Mouse (Mus musculus): ENCODE data around the gene Ctnna3. TPM values are rescaled to one million over a fixed set of nuclear protein-coding genes. Genes with fewer than 3 reads are reported as not detected.

Gene Ctnna3
- polyA plus RNA-seq, 1 experiment from 2014 or later: 0.03 TPM

DNA sequence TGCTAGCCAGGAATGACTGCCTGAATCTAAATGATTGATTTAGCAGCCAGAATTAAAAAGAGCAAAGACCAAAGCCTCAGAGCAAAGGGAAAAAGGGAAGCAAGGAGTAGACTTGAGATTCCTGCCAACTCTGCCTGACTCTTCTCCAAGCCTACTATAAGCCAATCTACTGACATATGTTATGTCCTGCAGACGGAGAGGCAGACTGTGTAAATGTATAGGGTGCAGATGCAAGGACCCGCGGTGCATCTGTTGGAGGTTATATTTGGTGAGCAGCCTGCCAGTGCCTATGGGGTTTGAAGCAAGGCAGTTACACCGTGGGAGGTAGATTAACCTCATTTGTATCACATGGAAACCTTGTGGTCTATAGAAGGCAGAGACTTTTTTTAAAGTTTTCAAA lies 409.1 kb downstream of the Ctnna3 start:
- H3K36me3 ChIP-seq (replicated peaks): no peaks in the 10 kb centered on the region
- no peak overlapping the region for H3K4me2 ChIP-seq
- no peak for ATAC-seq (ENCODE audit: insufficient read depth)
- no peak overlapping the region for H3K9ac ChIP-seq
- H3K4me1 ChIP-seq (replicated peaks): no peaks in the 10 kb centered on the region
- no peak overlapping the region for H3K4me3 ChIP-seq (replicated peaks)
- no peaks in the 10 kb centered on the region for H3K9me3 ChIP-seq (replicated peaks)
- no peak overlapping the region for H3K27ac ChIP-seq (replicated peaks)
- 67% methylated on average over 4 of the region's 4 CpGs for WGBS (ENCODE audit: insufficient replicate concordance)
- no peaks in the 10 kb centered on the region for H3K27me3 ChIP-seq

- Histone ChIP-seq H3K27me3 (no peaks in the 10 kb centered on the region), H3K9me3 (replicated peaks) (no peaks in the 10 kb centered on the region), H3K4me3 (replicated peaks) (no peak overlapping the region), H3K4me1 (replicated peaks) (no peaks in the 10 kb centered on the region), H3K27ac (replicated peaks) (no peak overlapping the region), H3K9ac (no peak overlapping the region), H3K4me2 (no peak overlapping the region), H3K36me3 (replicated peaks) (no peaks in the 10 kb centered on the region)
- no peak for ATAC-seq (ENCODE audit: insufficient read depth)
- 51% methylated on average over 4 of the region's 4 CpGs for WGBS (ENCODE audit: insufficient replicate concordance)
Observed at GRCm38 (mm10) chr10:63851946-63852345, 422.0 kb downstream of the Ctnna3 start.

DNA sequence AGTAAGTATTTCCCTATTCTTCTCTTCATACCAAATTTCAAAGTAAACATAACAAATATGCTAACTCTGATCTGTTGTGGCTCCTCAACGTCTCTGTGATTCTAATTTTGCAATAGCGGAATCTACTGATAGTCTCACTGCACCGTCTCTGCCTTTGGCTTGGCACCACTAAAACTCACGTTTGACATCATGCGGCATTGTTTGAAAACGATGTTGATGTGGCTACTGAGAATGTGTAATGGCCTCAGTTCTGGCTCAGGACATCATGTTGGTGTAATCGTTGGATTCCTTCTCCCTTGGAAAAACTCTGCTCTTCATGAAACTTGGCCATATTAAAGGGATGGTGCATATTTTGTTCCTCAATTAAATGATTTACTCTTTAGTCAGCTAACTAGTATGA lies 439.2 kb downstream of the Ctnna3 start:
- Histone ChIP-seq H3K4me1 (replicated peaks) (no peaks in the 10 kb centered on the region), H3K27ac (replicated peaks) (no peak overlapping the region), H3K36me3 (replicated peaks) (no peaks in the 10 kb centered on the region), H3K27me3 (no peaks in the 10 kb centered on the region), H3K9ac (no peak overlapping the region), H3K4me3 (replicated peaks) (no peak overlapping the region), H3K4me2 (no peak overlapping the region), H3K9me3 (replicated peaks) (no peaks in the 10 kb centered on the region)
- no peak for ATAC-seq (ENCODE audit: insufficient read depth)
- WGBS (ENCODE audit: insufficient replicate concordance): 70% methylated on average over 7 of the region's 7 CpGs

DNA sequence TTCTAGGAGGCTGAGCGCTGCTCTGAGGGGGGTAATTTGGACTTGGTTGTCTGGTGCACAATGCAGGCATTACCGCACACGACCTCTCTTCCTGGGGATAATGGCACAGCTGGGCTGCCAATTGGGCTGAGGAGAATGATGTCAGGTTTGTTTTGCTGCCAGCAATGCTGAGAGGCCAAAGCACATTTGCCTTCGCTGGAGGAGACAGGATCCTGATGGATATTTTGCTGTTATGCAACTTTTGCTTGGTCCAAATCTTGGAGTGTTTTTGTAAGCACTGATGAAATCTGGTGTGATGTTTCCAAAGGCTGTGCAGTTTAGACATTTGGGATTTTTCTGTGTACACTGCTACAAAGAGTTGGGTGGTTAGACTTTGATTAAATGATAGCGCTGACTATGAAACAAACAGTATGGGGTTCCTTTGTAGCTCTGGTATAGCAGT lies 450.6 kb downstream of the Ctnna3 start:
- Histone ChIP-seq H3K36me3 (replicated peaks) (no peaks in the 10 kb centered on the region), H3K4me1 (replicated peaks) (no peaks in the 10 kb centered on the region), H3K4me2 (no peak overlapping the region), H3K9ac (no peak overlapping the region), H3K27ac (replicated peaks) (no peak overlapping the region), H3K27me3 (no peaks in the 10 kb centered on the region), H3K4me3 (replicated peaks) (no peak overlapping the region), H3K9me3 (replicated peaks) (no peaks in the 10 kb centered on the region)
- WGBS (ENCODE audit: insufficient replicate concordance): 63% methylated on average over 5 of the region's 5 CpGs
- ATAC-seq (ENCODE audit: insufficient read depth): no peak

DNA sequence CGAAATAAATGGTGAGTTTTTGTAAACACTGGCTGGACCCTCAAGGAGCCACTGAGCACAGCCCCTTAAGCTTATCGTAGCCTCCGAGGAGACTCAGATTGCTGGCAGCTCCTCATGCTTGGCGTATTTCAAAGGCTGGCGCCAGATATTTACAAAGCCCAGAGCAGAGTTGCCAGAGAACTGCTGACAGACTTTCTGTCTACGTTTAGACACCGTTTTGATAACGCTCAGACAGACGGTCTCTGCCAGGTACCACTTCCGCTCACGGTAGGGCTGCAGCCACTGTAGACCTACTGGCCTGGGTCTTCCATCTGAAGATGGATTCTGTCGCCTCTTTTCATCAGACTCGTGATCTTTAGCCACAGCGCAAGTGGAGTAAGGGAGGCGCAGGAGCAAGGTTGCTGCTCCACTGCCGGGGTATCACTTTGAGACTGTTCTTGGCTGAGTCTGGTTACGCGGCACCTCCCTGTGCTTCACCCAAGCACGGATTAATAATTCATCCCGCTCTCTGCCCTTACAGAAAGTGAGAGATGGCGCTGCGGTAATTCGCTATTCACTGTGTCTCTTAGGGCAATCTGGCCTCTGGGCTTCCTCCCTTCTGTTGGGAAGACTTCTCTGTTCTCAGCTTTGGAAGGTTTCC lies 456.7 kb downstream of the Ctnna3 start:
- ATAC-seq (ENCODE audit: insufficient read depth): no peak
- H3K4me3 ChIP-seq (replicated peaks): no peak overlapping the region
- no peaks in the 10 kb centered on the region for H3K36me3 ChIP-seq (replicated peaks)
- H3K4me2 ChIP-seq: no peak overlapping the region
- 64% methylated on average over 23 of the region's 23 CpGs for WGBS (ENCODE audit: insufficient replicate concordance)
- no peaks in the 10 kb centered on the region for H3K27me3 ChIP-seq
- no peak overlapping the region for H3K27ac ChIP-seq (replicated peaks)
- H3K9me3 ChIP-seq (replicated peaks): no peaks in the 10 kb centered on the region
- H3K4me1 ChIP-seq (replicated peaks): no peaks in the 10 kb centered on the region
- no peak overlapping the region for H3K9ac ChIP-seq

- 63% methylated on average over 5 of the region's 5 CpGs for WGBS (ENCODE audit: insufficient replicate concordance)
- Histone ChIP-seq H3K9ac (no peak overlapping the region), H3K4me2 (no peak overlapping the region), H3K27me3 (no peaks in the 10 kb centered on the region), H3K36me3 (replicated peaks) (no peaks in the 10 kb centered on the region), H3K4me1 (replicated peaks) (no peaks in the 10 kb centered on the region), H3K27ac (replicated peaks) (no peak overlapping the region), H3K9me3 (replicated peaks) (no peaks in the 10 kb centered on the region), H3K4me3 (replicated peaks) (no peak overlapping the region)
- no peak for ATAC-seq (ENCODE audit: insufficient read depth)
Observed at GRCm38 (mm10) chr10:63894612-63895011, 464.7 kb downstream of the Ctnna3 start.

- Histone ChIP-seq H3K36me3 (replicated peaks) (no peaks in the 10 kb centered on the region), H3K4me2 (no peak overlapping the region), H3K27ac (replicated peaks) (no peak overlapping the region), H3K4me3 (replicated peaks) (no peak overlapping the region), H3K27me3 (no peaks in the 10 kb centered on the region), H3K4me1 (replicated peaks) (no peaks in the 10 kb centered on the region), H3K9me3 (replicated peaks) (no peaks in the 10 kb centered on the region), H3K9ac (no peak overlapping the region)
- ATAC-seq (ENCODE audit: insufficient read depth): no peak
Observed at GRCm38 (mm10) chr10:63899891-63900290, 470.0 kb downstream of the Ctnna3 start.

- H3K9me3 ChIP-seq (replicated peaks): no peaks in the 10 kb centered on the region
- H3K4me3 ChIP-seq (replicated peaks): no peak overlapping the region
- H3K4me1 ChIP-seq (replicated peaks): no peaks in the 10 kb centered on the region
- no peak overlapping the region for H3K27ac ChIP-seq (replicated peaks)
- H3K27me3 ChIP-seq: no peaks in the 10 kb centered on the region
- H3K36me3 ChIP-seq (replicated peaks): no peaks in the 10 kb centered on the region
- ATAC-seq (ENCODE audit: insufficient read depth): no peak
- H3K4me2 ChIP-seq: no peak overlapping the region
- no peak overlapping the region for H3K9ac ChIP-seq
Observed at GRCm38 (mm10) chr10:63908878-63909277, 479.0 kb downstream of the Ctnna3 start.

DNA sequence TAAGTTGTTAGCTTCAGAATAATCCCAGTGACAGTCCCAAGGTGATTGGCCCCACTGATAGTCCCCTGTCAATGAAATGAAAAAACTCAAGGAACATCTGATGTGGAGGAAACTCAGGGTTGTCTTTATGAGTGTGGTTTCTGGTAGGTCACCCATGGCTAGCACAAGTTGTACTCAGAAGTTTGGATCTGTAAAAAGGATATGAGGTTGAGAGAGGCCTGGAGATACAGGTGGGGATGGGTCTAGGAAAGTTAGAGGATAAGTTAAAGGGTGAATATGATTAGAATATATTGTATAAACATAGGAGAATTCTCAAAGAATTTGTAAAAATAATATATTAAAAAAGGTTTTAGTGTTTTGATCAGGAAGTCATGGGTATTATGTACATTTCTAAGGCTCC lies 497.4 kb downstream of the Ctnna3 start, which contains the start of gene Gm10118:
TSS of gene Gm10118 (minus strand) at position 101 of the 400 bp plus-strand sequence.
- ATAC-seq (ENCODE audit: insufficient read depth): no peak
- H3K4me1 ChIP-seq (replicated peaks): no peaks in the 10 kb centered on the region
- no peaks in the 10 kb centered on the region for H3K27me3 ChIP-seq

DNA sequence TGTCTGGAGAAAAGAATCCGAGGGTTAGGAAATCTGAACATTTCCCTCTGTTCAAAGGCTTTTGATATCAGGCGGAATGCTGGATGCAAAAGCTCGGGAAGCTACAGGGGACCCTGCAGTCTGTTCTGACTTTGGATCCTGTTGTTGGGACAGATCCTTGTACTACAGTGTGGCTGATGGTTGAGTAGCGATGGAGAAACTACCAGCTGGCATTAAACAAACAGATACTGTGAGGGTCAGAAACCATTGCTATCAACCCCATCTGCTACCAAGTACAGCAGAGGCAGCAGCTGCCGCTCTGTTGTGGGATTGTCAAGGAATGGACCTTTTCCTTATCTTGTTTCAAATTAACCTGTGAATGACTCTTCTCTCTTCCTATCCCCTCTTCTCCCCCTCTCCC lies 504.0 kb downstream of the Ctnna3 start:
- whole genome bisulfite sequencing (ENCODE audit: insufficient replicate concordance): 61% methylated on average over 5 of the region's 5 CpGs
- H3K27me3 ChIP-seq: no peaks in the 10 kb centered on the region

More for the DNA sequence above, 497.4 kb downstream of the Ctnna3 start, which contains the start of gene Gm10118:
- Histone ChIP-seq H3K27ac (replicated peaks) (no peak within 1 kb of the TSS), H3K9ac (no peak within 1 kb of the TSS), H3K9me3 (replicated peaks) (no peaks in the 10 kb centered on the region), H3K4me2 (no peak within 1 kb of the TSS), H3K4me3 (replicated peaks) (no peak within 1 kb of the TSS), H3K36me3 (replicated peaks) (no peaks in the 10 kb centered on the region)

DNA sequence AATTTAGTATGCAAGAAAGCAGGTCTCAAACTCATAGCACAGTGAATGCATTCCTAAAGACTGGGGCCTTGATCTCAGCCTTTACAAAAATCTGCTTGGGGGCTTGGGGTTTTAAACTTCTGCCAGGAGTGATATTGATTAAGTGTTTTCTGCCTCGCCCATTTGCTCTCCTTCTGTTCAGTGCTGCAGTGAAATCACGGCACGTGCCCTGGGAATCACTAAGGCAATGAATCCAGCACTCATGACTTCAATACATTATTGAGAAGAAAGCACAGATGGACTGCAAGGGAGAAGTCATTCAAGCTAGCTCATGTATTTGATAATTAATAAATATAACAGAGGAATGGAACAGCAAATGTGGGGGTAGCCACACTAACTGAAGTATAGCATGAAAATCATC lies 515.6 kb downstream of the Ctnna3 start:
- Histone ChIP-seq H3K4me2 (no peak overlapping the region), H3K4me3 (replicated peaks) (no peak overlapping the region), H3K27ac (replicated peaks) (no peak overlapping the region), H3K27me3 (no peaks in the 10 kb centered on the region), H3K36me3 (replicated peaks) (no peaks in the 10 kb centered on the region), H3K9me3 (replicated peaks) (no peaks in the 10 kb centered on the region), H3K4me1 (replicated peaks) (no peaks in the 10 kb centered on the region), H3K9ac (no peak overlapping the region)
- WGBS (ENCODE audit: insufficient replicate concordance): 55% methylated on average over 3 of the region's 3 CpGs
- ATAC-seq (ENCODE audit: insufficient read depth): no peak

More for the DNA sequence above, 504.0 kb downstream of the Ctnna3 start:
- Histone ChIP-seq H3K4me2 (no peak overlapping the region), H3K9me3 (replicated peaks) (no peaks in the 10 kb centered on the region), H3K4me1 (replicated peaks) (no peaks in the 10 kb centered on the region), H3K27ac (replicated peaks) (no peak overlapping the region), H3K4me3 (replicated peaks) (no peak overlapping the region), H3K36me3 (replicated peaks) (no peaks in the 10 kb centered on the region), H3K9ac (no peak overlapping the region)
- no peak for ATAC-seq (ENCODE audit: insufficient read depth)

GRCm38 (mm10) chr10:63947266-63947665 lies 517.4 kb downstream of the Ctnna3 start:
- Histone ChIP-seq H3K27ac (replicated peaks) (no peak overlapping the region), H3K4me2 (no peak overlapping the region), H3K27me3 (no peaks in the 10 kb centered on the region), H3K4me3 (replicated peaks) (no peak overlapping the region), H3K4me1 (replicated peaks) (no peaks in the 10 kb centered on the region), H3K9me3 (replicated peaks) (no peaks in the 10 kb centered on the region), H3K9ac (no peak overlapping the region), H3K36me3 (replicated peaks) (no peaks in the 10 kb centered on the region)
- ATAC-seq (ENCODE audit: insufficient read depth): no peak
- WGBS (ENCODE audit: insufficient replicate concordance): 49% methylated on average over 4 of the region's 4 CpGs

All from liver, embryonic 15.5 days (tissue).